Mouse (Mus musculus): ENCODE measurements around the gene Tor2a. TPM values are rescaled to one million over a fixed set of nuclear protein-coding genes. Genes with fewer than 3 reads are reported as not detected.

Tor2a gene
- total RNA-seq, 1 experiment from 2014 or later = 25.3 TPM

GRCm38 (mm10) chr2:32728463-32728862 lies 28.6 kb upstream of the Tor2a start:
- peak; percentile 74 for DNase-seq

DNA sequence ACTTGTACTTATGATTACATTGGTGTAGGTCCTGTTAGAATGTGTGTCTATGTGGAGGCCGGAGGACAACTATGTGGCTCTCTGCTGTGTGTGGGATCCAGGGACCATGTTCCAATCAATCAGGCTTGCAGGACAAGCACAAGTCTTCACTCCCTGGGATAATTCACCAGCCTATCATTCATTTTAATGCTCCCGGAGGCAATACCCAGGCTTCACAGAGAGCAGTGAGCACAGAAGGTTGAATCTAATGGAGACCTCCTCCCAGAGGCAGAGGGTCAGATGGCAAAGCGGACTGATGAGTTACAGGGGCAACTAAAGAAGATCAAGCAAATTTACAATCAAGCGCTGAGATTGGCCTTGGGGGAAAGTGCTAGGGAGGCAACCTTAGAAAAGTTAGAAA lies 27.5 kb upstream of the Tor2a start:
- no peak for DNase-seq

- DNase-seq = no peak
Observed at GRCm38 (mm10) chr2:32730854-32731253, 26.2 kb upstream of the Tor2a start.

DNA sequence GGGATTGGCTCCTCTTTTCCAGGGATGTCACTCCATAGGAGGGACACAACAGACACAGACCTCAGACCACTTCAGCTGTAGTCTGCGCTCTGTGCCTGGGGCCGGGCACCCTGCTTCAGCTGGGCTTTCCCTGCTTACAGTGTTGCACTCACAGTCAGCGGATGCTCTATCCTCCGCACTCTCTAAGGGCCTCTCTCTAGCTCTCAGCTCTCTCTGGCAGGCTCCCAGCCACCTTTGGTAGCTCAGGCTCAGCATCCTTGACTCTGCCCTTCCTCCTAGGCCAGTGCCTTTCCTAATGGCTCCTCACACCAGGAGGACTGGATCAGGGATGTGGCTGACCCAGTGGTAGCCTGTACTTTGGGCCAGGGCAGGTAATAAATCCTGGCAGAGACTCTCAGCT lies 25.1 kb upstream of the Tor2a start:
- DNase-seq = no peak

DNA sequence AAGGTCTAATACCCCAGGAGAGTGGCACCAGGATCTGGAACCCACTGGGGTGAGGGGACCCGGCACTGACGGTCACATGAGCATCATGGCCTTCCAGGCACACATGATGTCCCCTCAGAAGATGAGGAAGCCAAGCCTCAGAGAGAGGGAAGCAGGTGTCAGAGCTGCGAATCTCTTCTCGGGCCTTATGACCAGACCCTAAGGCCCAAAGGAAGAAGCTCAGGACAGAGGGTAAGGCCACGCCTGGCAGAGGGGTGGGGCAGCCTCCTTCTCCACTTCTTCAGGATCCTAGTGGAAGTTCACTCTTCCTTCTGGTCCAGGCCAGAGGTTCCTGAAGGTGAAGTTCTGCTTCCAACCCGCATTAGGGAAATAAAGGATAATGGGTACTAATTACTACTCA lies 24.3 kb upstream of the Tor2a start:
- no peak for DNase-seq

DNA sequence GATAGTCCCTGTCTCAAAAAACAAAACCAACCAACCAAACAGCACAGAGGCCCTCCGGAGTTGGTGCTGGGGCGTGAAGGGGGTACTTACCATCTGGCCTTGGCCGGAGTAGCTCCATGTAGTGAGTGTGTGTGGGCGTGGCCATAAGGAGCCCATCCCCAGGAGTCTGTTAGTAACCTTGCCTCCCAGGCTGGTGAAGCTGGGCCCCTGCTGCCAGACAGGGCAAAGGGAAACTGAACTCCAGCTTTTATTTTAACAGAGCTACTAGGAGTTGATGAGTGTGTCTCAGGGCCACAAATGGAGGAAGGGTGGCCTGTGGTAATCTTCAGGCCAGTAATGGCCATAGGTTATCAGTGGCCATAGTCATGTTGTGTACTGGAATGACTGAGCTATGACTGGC lies 22.6 kb upstream of the Tor2a start:
- no peak for DNase-seq

- peak; percentile 76 for DNase-seq
Observed at GRCm38 (mm10) chr2:32734933-32735332, 22.1 kb upstream of the Tor2a start.

GRCm38 (mm10) chr2:32736306-32736829 lies 20.7 kb upstream of the Tor2a start:
- no peak for DNase-seq

GRCm38 (mm10) chr2:32737008-32737407 lies 20.0 kb upstream of the Tor2a start:
- DNase-seq = no peak

GRCm38 (mm10) chr2:32739311-32739710 lies 17.7 kb upstream of the Tor2a start:
- peak; percentile 49 for DNase-seq

- DNase-seq = no peak
Observed at GRCm38 (mm10) chr2:32740916-32741272, 16.1 kb upstream of the Tor2a start, which contains the start of gene 6330409D20Rik. TSS of gene 6330409D20Rik (minus strand) at chr2:32741016.

DNA sequence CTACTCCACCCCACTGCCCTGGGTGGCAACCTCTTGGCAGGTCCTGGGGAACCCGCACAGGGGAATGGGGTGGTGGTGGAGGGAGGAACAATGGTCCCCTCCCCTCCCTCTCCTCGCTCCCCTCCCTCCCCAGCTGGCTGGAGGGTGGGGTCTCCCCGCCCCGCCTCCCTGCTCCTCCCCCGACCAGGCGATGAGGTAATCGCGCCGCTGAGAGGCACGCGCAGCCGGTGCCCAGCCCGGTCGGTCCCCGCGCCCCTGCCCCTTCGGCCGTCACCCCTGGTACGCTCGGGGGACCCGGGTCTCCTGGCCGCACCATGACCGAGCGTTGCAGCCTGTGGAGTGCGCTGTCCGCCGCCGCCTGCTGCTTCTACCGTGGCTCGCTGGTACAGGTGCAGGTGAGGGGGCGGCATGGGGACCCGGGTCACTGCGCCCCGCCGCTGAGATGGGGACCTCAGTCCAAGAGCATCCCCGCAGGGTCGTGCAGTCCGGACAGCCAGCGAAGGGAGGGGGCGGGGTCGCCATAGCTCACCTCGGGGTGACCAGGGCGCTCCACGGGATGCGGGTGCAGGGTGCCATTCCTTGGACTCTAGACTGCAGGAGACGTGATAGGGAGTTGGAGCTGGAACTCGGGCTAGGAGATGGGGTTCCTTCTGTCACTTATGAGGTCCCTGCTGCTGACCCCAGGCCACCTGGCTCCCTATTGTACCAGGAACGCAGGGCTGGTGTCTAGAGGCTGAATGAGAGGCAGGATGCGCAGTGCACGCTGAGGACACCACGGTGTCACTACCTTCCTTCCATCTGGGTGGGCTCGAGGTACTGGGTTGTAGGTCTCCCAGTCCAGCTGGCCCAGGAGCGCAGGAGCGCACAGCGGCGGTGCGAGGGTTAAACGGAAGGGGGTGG lies 15.5 kb upstream of the Tor2a start:
- DNase-seq = peak; percentile 56

DNA sequence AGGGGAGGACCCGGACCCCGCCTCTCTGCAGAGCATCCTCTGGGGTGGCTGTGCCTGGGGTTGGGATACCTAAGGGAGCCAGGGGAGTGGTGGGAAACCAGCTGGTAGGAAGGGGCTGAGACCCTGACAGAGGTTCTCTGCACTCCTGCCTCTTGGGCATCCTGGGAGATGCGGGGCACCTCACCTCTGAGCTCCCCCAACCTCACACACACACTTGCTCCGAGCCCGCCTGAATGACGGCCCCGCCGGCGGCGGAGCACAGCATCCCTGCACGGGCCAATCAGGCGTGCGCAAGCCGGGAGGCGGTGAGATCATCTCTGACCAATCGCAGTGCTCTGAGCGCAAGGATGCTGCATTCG lies 14.9 kb upstream of the Tor2a start:
- DNase-seq = peak; percentile 47

DNA sequence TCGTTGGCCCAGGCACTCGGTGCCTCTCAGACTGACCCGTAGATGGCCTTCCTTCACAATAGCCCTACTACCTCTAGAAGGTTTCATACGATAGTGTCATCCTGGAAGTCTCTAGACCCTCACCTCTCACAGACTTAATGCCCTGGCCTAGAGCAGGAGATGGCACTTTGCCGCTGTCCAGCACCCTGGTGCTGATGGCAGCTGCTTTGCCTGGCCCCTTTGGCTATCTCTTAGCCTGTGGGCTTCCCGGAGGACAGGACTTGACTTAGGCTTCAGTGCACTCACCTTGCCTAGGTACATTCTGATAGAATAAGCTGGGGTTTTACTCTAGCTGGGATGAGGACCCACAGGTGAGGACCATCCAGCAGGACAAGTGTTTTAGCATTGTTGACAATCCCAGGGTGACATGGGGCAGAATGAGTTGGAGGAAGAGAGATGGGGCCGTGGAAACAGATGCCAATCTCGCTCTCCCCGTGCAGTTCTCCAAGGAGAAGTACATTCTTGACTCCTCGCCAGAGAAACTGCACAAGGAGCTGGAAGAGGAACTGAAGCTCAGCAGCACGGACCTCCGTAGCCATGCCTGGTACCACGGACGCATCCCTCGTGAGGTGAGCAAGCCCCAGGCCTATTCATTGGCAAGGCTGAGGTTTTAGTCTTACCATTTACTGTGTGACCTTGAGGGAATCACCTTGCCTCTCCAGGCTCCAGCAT lies 12.6 kb upstream of the Tor2a start:
- no peak for DNase-seq

DNA sequence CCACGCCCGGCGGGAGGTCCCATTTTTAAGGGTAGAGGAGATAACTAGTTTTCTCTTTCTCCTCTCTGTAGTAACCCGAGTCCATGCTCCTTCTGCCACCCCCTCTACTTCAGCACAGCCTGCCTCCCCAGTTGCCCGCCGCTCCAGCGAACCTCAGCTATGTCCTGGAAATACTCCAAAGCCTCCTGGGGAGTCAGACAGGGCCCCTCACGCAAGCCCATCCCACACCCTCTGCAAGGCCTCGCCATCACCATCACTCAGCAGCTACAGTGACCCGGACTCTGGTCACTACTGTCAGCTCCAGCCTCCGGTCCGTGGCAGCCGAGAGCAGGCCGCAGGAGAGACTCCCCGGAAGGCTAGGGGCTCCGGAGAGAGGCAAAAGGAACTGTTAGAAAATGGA lies 8.0 kb upstream of the Tor2a start:
- DNase-seq = no peak

GRCm38 (mm10) chr2:32750199-32750598 lies 6.8 kb upstream of the Tor2a start:
- no peak for DNase-seq

- peak; percentile 88 for DNase-seq
Observed at GRCm38 (mm10) chr2:32750887-32751664, 6.0 kb upstream of the Tor2a start.

- no peak for DNase-seq
Observed at GRCm38 (mm10) chr2:32751665-32752033, 5.4 kb upstream of the Tor2a start.

GRCm38 (mm10) chr2:32752181-32752580 lies 4.9 kb upstream of the Tor2a start:
- peak; percentile 61 for DNase-seq

- DNase-seq = no peak
Observed at GRCm38 (mm10) chr2:32756674-32757055, 369 bp upstream of the Tor2a start.

DNA sequence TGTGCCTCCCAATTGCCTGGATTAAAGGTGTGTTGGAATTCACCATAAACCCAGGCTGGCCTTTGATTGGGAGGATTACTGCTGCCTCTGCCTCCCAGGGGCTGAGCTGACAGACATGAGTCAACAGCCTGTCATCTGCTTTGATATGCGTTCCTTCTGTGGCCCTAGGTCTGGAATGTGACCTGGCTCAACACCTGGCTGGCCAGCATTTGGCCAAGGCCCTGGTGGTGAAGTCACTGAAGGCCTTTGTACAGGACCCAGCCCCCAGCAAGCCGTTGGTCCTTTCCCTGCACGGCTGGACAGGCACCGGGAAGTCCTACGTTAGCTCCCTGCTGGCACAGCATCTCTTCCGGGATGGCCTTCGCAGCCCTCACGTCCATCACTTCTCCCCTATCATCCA lies 1.5 kb downstream of the Tor2a start:
- DNase-seq = no peak

- no peak for DNase-seq
Observed at GRCm38 (mm10) chr2:32759001-32759400, 2.0 kb downstream of the Tor2a start.

GRCm38 (mm10) chr2:32761361-32761760 lies 4.3 kb downstream of the Tor2a start:
- DNase-seq = no peak
